Mouse (Mus musculus) neutrophil, adult 5-6 weeks (primary cell): ENCODE data around the gene Noc4l. TPM values are rescaled to one million over a fixed set of nuclear protein-coding genes. Genes with fewer than 3 reads are reported as not detected.

Experiments used
- ATAC-seq: fragments of 151-379, 151-347 bp; 2 replicates; pipeline ENCODE4 v1.8.0; 2017; ENCODE audit warnings: mild to moderate bottlenecking, moderate TSS enrichment; ENCODE audit not compliant: insufficient number of reproducible peaks, poor library complexity, low FRiP score, severe bottlenecking; ENCODE audit errors: extremely low read depth
- total RNA-seq: library from RNA; stranded (forward); fragments of 200-1000 nt; gene quantifications from 2 replicates; pipeline ENCODE4 v1.2.3, GENCODE M21; 2017

Gene Noc4l
- total RNA-seq, 1 experiment from 2014 or later: 12.0 TPM

DNA sequence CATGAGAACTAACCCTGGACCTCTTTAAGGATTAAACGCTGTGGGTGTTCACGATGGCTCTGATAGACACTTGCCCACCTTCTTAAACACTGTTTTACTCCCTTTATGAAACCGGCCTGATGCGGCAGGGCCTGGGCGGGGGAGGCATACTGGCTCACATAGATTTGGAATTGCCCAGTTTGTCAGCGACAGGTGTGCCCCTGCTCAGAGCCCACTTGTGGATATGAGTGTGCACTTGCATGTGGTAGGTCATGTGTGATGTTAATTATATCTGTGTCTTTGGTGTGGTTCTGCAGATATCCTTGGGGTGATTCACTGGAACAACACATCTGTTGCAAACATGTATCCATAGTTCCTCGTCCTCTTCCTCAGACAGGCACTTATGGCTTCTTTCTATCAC lies 42.7 kb downstream of the Noc4l start:
- no peak for ATAC-seq

- ATAC-seq: no peak
These were observed 43.3 kb downstream of the Noc4l start for GRCm38 (mm10) chr5:110609868-110610267.

DNA sequence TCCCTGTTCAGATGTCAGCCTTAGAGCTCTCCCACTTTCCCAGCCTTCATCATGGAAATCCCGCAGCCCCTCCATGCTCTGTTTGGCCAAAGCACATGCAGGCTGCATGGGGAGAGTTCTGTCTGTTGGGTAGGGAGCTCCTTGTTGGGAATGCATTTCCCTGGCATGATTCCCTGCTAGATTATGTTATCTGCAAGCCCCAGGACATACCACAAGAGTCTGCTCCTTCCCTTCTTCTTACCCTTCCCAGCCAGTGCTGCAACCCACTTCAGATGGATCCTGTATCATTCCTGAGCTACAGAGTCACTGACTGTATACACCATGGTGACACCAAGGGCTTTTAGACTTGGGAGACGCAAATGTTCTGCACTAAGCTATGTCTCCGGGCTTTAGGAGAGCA lies 43.8 kb downstream of the Noc4l start:
- no peak for ATAC-seq

DNA sequence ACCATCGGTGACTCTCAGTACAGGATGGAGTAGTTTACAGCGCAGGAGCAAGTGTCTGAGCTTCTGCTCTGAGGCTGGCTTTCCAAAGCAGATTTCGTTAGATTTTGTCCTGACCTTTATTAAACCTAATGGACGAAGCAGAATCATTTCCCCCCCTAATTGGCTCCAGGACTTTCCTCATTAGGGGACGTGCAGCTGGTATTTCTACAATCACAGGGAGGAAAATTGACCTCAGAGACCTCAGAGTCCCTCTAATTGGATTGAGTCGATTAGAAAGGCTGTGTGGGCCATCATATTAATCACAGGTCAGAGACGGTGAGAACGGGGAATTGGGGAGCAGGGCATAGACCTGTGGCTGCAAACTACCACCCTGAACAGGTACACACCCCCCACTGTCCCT lies 44.3 kb downstream of the Noc4l start:
- ATAC-seq: no peak

GRCm38 (mm10) chr5:110608336-110608735 lies 44.9 kb downstream of the Noc4l start:
- ATAC-seq: no peak

DNA sequence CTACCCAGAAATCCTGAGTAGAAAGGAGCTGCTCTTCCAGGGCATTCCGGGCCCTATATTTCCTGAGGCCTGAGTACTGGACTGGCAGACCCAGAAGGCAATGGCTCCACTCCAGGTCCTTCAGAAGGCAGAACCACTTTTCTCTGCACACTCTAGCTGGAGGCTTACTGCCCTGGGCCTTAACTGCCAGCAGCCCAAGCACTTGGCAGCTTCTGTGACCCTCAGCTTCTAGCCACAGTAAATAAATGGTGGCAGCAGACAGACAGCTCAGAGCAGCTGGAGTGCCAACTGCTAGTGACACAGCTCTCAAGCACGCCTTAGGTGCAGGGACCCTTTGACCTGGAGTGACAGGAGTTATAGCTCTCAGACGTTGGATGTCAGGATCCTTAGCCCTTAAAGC lies 45.5 kb downstream of the Noc4l start:
- ATAC-seq: no peak

DNA sequence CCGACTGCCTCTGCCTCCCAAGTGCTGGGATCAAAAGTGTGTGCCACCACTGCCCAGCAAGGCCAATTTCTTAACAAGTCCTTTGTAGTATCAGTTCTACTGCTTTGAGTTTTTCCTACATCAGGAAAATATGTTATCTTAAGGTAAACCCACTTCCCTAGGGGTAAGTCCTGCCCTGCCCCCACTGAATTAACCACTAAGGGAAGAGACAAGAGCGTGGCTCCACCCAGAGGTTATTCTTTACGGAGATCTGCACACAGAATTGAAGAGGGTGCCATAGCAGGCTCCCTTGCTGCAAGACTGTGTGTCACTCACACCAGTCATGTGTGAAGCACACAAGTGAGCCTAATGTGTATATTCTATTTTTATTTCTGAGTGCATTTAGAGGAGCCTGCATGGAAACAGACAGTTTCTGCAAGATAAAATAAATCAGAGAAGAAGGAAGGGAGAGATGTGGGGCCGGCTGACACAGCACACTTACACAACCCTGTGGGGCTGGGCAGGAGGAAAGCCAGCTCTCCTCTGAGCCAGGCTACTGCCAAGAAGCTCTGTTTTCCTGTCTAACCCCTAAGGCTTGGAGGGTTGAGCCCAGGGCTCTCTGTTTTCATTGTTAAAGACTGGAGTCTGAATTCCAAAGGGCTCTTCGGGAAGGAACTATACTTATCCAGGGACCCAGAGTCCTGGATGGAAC lies 47.5 kb downstream of the Noc4l start:
- ATAC-seq: no peak

DNA sequence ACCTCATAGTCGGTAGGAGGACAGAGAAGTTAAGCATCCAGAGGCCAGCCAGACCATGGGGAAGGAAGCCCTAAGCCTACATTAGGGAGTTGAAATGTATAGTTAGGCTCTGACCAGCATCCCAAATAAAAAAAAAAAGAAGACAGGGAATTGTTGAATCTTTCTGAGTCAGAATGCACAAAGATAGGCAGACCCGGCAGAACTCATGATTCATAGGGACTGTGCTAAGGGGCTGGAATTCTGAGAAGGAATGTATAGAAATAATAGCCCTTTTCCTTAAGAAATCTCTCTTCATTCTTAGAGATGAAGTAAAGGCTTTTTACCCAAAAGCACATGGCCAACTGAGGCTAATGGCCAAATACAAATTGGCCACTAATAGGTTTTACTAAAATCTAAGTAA lies 48.9 kb downstream of the Noc4l start:
- no peak for ATAC-seq

DNA sequence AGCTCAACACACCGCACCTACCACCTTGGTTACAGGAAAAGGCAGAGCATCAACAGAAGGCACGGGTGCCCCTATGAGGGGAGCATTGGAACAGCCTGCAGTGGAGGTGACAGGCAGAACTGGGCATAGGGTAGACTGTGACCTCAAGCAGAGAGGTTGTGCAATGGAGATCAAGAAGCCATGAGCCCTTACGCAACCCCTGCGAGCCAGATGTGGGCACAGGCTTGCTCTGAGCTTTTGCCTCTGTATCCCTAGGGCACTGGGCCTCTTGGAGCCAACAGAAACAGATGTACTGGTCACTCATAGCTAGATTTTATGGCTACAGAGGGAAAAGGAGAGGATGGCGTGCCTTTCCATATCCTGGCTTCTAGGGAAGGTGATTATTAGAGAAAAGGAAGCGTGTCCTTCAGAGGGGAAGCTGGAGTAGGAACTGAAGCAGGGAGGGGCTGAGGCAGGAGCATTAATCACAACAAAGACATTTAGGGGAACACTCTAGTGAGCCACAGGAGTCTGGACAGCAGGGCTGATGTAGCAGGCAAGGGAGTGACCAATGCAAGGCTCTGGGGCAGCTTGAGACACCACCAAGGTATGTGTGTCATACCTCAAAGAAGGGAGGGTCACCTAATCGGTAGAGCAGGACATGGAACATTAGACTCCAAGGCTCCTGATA lies 50.1 kb downstream of the Noc4l start:
- no peak for ATAC-seq

Other genes with a start within 250 kb of the Noc4l start
- 21.2 and 28.4 TPM in 2 replicates for gene Fbrsl1, start 204.9 kb downstream of the Noc4l start, total RNA-seq
- 0.81 and 0.86 TPM in 2 replicates for gene Galnt9, start 109.1 kb downstream of the Noc4l start, total RNA-seq
- 6.4 and 11.4 TPM in 2 replicates for gene Ddx51, start within 50 bp of the Noc4l start, total RNA-seq
- gene Ep400, start 117.3 kb upstream of the Noc4l start, total RNA-seq: 77.6 and 95.2 TPM in 2 replicates
- 19.4 and 20.5 TPM in 2 replicates for gene Pus1, start 127.2 kb upstream of the Noc4l start, total RNA-seq
- gene Ulk1, start 156.7 kb upstream of the Noc4l start, total RNA-seq: 40.4 and 56.1 TPM in 2 replicates
- 24.4 and 28.3 TPM in 2 replicates for gene Hscb, start 186.4 kb upstream of the Noc4l start, total RNA-seq
- 6.5 and 7.8 TPM in 2 replicates for gene Chek2, start 186.6 kb upstream of the Noc4l start, total RNA-seq
- 3.7 and 6.3 TPM in 2 replicates for gene Ttc28, start 226.4 kb upstream of the Noc4l start, total RNA-seq